Mouse (Mus musculus): ENCODE measurements around the gene Bmp8b.

Bmp8b gene

GRCm38 (mm10) chr4:123171811-123172210 is 66.8 kb downstream of the Bmp8b start:
- intact Hi-C loops (cut with DNase I), result no loop called here

Data from adrenal gland (tissue).